Mouse (Mus musculus) bone marrow, adult 2 months (tissue): ENCODE results near the gene Fgfr2. TPM values are rescaled to one million over a fixed set of nuclear protein-coding genes. Genes with fewer than 3 reads are reported as not detected.

Source experiments
- H3K27ac ChIP-seq: fragments of 200-500 bp; 2 replicates; pipeline ENCODE4 v1.5.1; 2012; ENCODE audit warnings: low read depth, mild to moderate bottlenecking, control low read depth, inconsistent platforms, low read length; ENCODE audit not compliant: control insufficient read depth, poor library complexity, insufficient read depth
- H3K4me1 ChIP-seq: fragments of 200-500 bp; 2 replicates; pipeline ENCODE4 v1.6.1; 2011; ENCODE audit warnings: low read length; ENCODE audit not compliant: control insufficient read depth, insufficient read depth
- H3K4me3 ChIP-seq: fragments of 200-500 bp; replicated peaks from 2 replicates; pipeline ENCODE3; 2011; ENCODE audit warnings: mild to moderate bottlenecking, low read depth, low read length, control low read depth; ENCODE audit not compliant: control insufficient read depth
- CTCF ChIP-seq: fragments of 200-500 bp; IDR thresholded peaks from 2 replicates; pipeline ENCODE4 v1.5.1; 2011; ENCODE audit warnings: low read length, control low read depth; ENCODE audit not compliant: control insufficient read depth, insufficient read depth
- POLR2A ChIP-seq: fragments of 200-500 bp; IDR thresholded peaks from 2 replicates; pipeline ENCODE4 v1.6.1; 2011; ENCODE audit warnings: low read depth, mild to moderate bottlenecking, control low read depth, low read length, borderline replicate concordance; ENCODE audit not compliant: control insufficient read depth
- WGBS: fragments of 180-500 bp; shearing (Covaris S2); methylation state at CpG from one replicate; pipeline ENCODE4 v1.1.7; 2018; 5-methylcytosine and 5-hydroxymethylcytosine counted together
- polyA plus RNA-seq: library from polyadenylated mRNA; stranded (reverse); fragments of >200 nt; gene quantifications from 2 replicates; pipeline ENCODE4 v1.2.4, GENCODE M21; 2011; ENCODE audit warnings: low replicate concordance; ENCODE audit not compliant: missing spikeins, insufficient read depth, insufficient read length

Gene Fgfr2
- polyA plus RNA-seq, 1 experiment = 8.2 TPM

- H3K4me3 ChIP-seq = no peak overlapping the region
- 89% methylated on average over 6 of the region's 6 CpGs for WGBS
- no peak for TF ChIP-seq CTCF
- TF ChIP-seq POLR2A = no peak
These were observed 506.8 kb downstream of the Fgfr2 start for GRCm38 (mm10) chr7:132616391-132616790.

GRCm38 (mm10) chr7:132615346-132615745 lies 507.8 kb downstream of the Fgfr2 start:
- whole genome bisulfite sequencing = 55% methylated on average over 3 of the region's 3 CpGs
- TF ChIP-seq POLR2A (no peak), CTCF (no peak)
- Histone ChIP-seq H3K4me1 (no peaks in the 10 kb centered on the region; the same call in 1 of the 2 replicates), H3K27ac (no peak overlapping the region), H3K4me3 (no peak overlapping the region)

More at GRCm38 (mm10) chr7:132616391-132616790, 506.8 kb downstream of the Fgfr2 start:
- Histone ChIP-seq H3K4me1 (no peaks in the 10 kb centered on the region), H3K27ac (no peak overlapping the region)

- no peak overlapping the region for H3K27ac ChIP-seq
- H3K4me3 ChIP-seq = no peak overlapping the region
- WGBS = 84% methylated on average over 8 of the region's 8 CpGs
- no peaks in the 10 kb centered on the region; the same call in 1 of the 2 replicates for H3K4me1 ChIP-seq
- TF ChIP-seq CTCF = no peak
- TF ChIP-seq POLR2A = no peak
These were observed 511.6 kb downstream of the Fgfr2 start for GRCm38 (mm10) chr7:132611530-132611929.

- Histone ChIP-seq H3K4me1 (no peaks in the 10 kb centered on the region; the same call in 1 of the 2 replicates), H3K27ac (peak within 1 kb of the TSS; percentile 42; the same call in 1 of the 2 replicates)
- WGBS = 7% methylated on average over 44 of the region's 44 CpGs
These were observed 512.5 kb downstream of the Fgfr2 start, which contains the start of gene Lhpp for GRCm38 (mm10) chr7:132610468-132611318. Lhpp (plus strand) TSS chr7:132610638.

GRCm38 (mm10) chr7:132608316-132609020 lies 514.7 kb downstream of the Fgfr2 start:
- Histone ChIP-seq H3K27ac (no peak overlapping the region), H3K4me3 (no peak overlapping the region), H3K4me1 (no peaks in the 10 kb centered on the region; the same call in 1 of the 2 replicates)
- TF ChIP-seq POLR2A (no peak), CTCF (no peak)
- WGBS = 92% methylated on average over 4 of the region's 4 CpGs

More at GRCm38 (mm10) chr7:132610468-132611318, 512.5 kb downstream of the Fgfr2 start, which contains the start of gene Lhpp:
- H3K4me3 ChIP-seq = peak within 1 kb of the TSS; percentile 89
- TF ChIP-seq CTCF (no peak), POLR2A (0 out of 2 replicates have a peak, but pooled peaks have one; percentile 25)

- H3K27ac ChIP-seq = no peak overlapping the region
- WGBS = 38% methylated on average over 5 of the region's 5 CpGs
- no peak overlapping the region for H3K4me3 ChIP-seq
- no peaks in the 10 kb centered on the region for H3K4me1 ChIP-seq
- TF ChIP-seq CTCF (no peak), POLR2A (no peak)
These were observed 517.5 kb downstream of the Fgfr2 start for GRCm38 (mm10) chr7:132605689-132606088.

GRCm38 (mm10) chr7:132604720-132605119 lies 518.4 kb downstream of the Fgfr2 start:
- WGBS = 84% methylated on average over 4 of the region's 4 CpGs
- Histone ChIP-seq H3K4me1 (no peaks in the 10 kb centered on the region), H3K27ac (no peak overlapping the region), H3K4me3 (no peak overlapping the region)
- TF ChIP-seq CTCF (no peak), POLR2A (no peak)

- 25% methylated on average over 8 of the region's 8 CpGs for WGBS
- no peak for TF ChIP-seq POLR2A
- no peak for TF ChIP-seq CTCF
- no peak overlapping the region for H3K4me3 ChIP-seq
- no peak overlapping the region for H3K27ac ChIP-seq
- no peaks in the 10 kb centered on the region for H3K4me1 ChIP-seq
These were observed 522.2 kb downstream of the Fgfr2 start for GRCm38 (mm10) chr7:132600926-132601325.
